Mouse (Mus musculus) neural tube, embryonic 14.5 days (tissue): ENCODE measurements around the gene Trim66. TPM values are rescaled to one million over a fixed set of nuclear protein-coding genes. Genes with fewer than 3 reads are reported as not detected.

Experiments used
- ATAC-seq: fragments of 200-750 bp; cut with Nextera tagmentation; 2 replicates; pipeline ENCODE4 v1.8.0; 2017; ENCODE audit warnings: low read depth, mild to moderate bottlenecking, moderate TSS enrichment, moderate library complexity
- H3K27ac ChIP-seq: fragments of 300-500 bp; sonication (generic); 2 replicates; pipeline ENCODE4 v1.5.1; 2014; ENCODE audit warnings: low read depth, mild to moderate bottlenecking, control low read depth, low read length, moderate library complexity, mixed read lengths
- H3K27me3 ChIP-seq: fragments of 300-500 bp; sonication (generic); 2 replicates; pipeline ENCODE4 v1.6.1; 2014; ENCODE audit warnings: low read length; ENCODE audit not compliant: control insufficient read depth, insufficient read depth
- H3K36me3 ChIP-seq: fragments of 300-500 bp; sonication (generic); 2 replicates; pipeline ENCODE4 v1.6.1; 2014; ENCODE audit warnings: low read length, mixed read lengths; ENCODE audit not compliant: control insufficient read depth, insufficient read depth
- H3K4me1 ChIP-seq: fragments of 300-500 bp; sonication (generic); 2 replicates; pipeline ENCODE4 v1.6.1; 2014; ENCODE audit warnings: low read length; ENCODE audit not compliant: control insufficient read depth, insufficient read depth
- H3K4me2 ChIP-seq: fragments of 300-500 bp; sonication (generic); 2 replicates; pipeline ENCODE4 v1.6.1; 2014; ENCODE audit warnings: mild to moderate bottlenecking, low read depth, low read length, control low read depth
- H3K4me3 ChIP-seq: fragments of 300-500 bp; sonication (generic); 2 replicates; pipeline ENCODE4 v1.5.1; 2014; ENCODE audit warnings: low read depth, low read length, control low read depth, mixed read lengths
- H3K9ac ChIP-seq: fragments of 300-500 bp; sonication (generic); replicated peaks from 2 replicates; pipeline ENCODE4 v1.6.1; 2014; ENCODE audit warnings: low read depth, mild to moderate bottlenecking, control low read depth, low read length, mixed read lengths
- H3K9me3 ChIP-seq: fragments of 300-500 bp; sonication (generic); 2 replicates; pipeline ENCODE4 v1.6.1; 2016; ENCODE audit warnings: low read length; ENCODE audit not compliant: control insufficient read depth
- WGBS: fragments of 180-500 bp; shearing (Covaris S2); extraction: QIAGEN DNeasy Blood & Tissue Kit; methylation state at CpG from one replicate; pipeline ENCODE4 v1.1.7; 2014; 5-methylcytosine and 5-hydroxymethylcytosine counted together
- polyA plus RNA-seq: library from polyadenylated mRNA; unstranded; fragments of >200 nt; fragmentation: Nextera tagmentation; extraction: Ambion mirVana; gene quantifications from 2 replicates; pipeline ENCODE4 v1.2.1, GENCODE M21; 2014

Gene Trim66
- 0.46 and 0.60 TPM in 2 replicates for polyA plus RNA-seq

- 82% methylated on average over 4 of the region's 4 CpGs for WGBS
- no peak for ATAC-seq
- H3K9ac ChIP-seq = 0 out of 2 replicates have a peak within 1 kb of the TSS, but pooled peaks have one; percentile 29
- H3K4me1 ChIP-seq = no peaks in the 10 kb centered on the region; the same call in 1 of the 2 replicates
- H3K4me2 ChIP-seq = peak within 1 kb of the TSS; percentile 6; the same call in 1 of the 2 replicates
- H3K36me3 ChIP-seq = no peaks in the 10 kb centered on the region
- no peak within 1 kb of the TSS for H3K27ac ChIP-seq
- no peaks in the 10 kb centered on the region for H3K27me3 ChIP-seq
- no peaks in the 10 kb centered on the region for H3K9me3 ChIP-seq
- H3K4me3 ChIP-seq = no peak within 1 kb of the TSS
Observed at GRCm38 (mm10) chr7:109508034-109508433, at the start of gene Trim66. Gene Trim66 (minus strand): TSS chr7:109508134.

- WGBS = 94% methylated on average over 5 of the region's 5 CpGs
Observed at GRCm38 (mm10) chr7:109546726-109547125, 38.8 kb upstream of the Trim66 start.

GRCm38 (mm10) chr7:109546186-109546585 is 38.3 kb upstream of the Trim66 start:
- no peak for ATAC-seq
- H3K9ac ChIP-seq = no peak overlapping the region
- no peak overlapping the region for H3K27ac ChIP-seq
- H3K36me3 ChIP-seq = no peaks in the 10 kb centered on the region
- H3K4me3 ChIP-seq = no peak overlapping the region
- WGBS = 94% methylated on average over 2 of the region's 2 CpGs
- H3K4me1 ChIP-seq = no peaks in the 10 kb centered on the region
- H3K27me3 ChIP-seq = no peaks in the 10 kb centered on the region
- no peak overlapping the region for H3K4me2 ChIP-seq
- no peaks in the 10 kb centered on the region for H3K9me3 ChIP-seq

More at GRCm38 (mm10) chr7:109546726-109547125, 38.8 kb upstream of the Trim66 start:
- Histone ChIP-seq H3K9me3 (no peaks in the 10 kb centered on the region), H3K27me3 (no peaks in the 10 kb centered on the region), H3K27ac (no peak overlapping the region), H3K4me3 (no peak overlapping the region), H3K9ac (no peak overlapping the region), H3K4me2 (no peak overlapping the region), H3K4me1 (no peaks in the 10 kb centered on the region), H3K36me3 (no peaks in the 10 kb centered on the region)
- no peak for ATAC-seq

GRCm38 (mm10) chr7:109545255-109545993 is 37.5 kb upstream of the Trim66 start:
- no peaks in the 10 kb centered on the region for H3K4me1 ChIP-seq
- no peak overlapping the region for H3K4me3 ChIP-seq
- H3K4me2 ChIP-seq = no peak overlapping the region
- H3K36me3 ChIP-seq = no peaks in the 10 kb centered on the region
- no peak for ATAC-seq
- H3K27me3 ChIP-seq = no peaks in the 10 kb centered on the region
- 75% methylated on average over 10 of the region's 10 CpGs for WGBS
- H3K9me3 ChIP-seq = no peaks in the 10 kb centered on the region
- no peak overlapping the region for H3K9ac ChIP-seq
- H3K27ac ChIP-seq = 0 out of 2 replicates have a peak overlapping the region, but pooled peaks have one; percentile 29

- WGBS = 75% methylated on average over 5 of the region's 5 CpGs
- H3K9ac ChIP-seq = no peak overlapping the region
- H3K27ac ChIP-seq = no peak overlapping the region
- H3K27me3 ChIP-seq = no peaks in the 10 kb centered on the region
- no peak overlapping the region for H3K4me3 ChIP-seq
- H3K36me3 ChIP-seq = no peaks in the 10 kb centered on the region
- no peak overlapping the region for H3K4me2 ChIP-seq
- H3K4me1 ChIP-seq = no peaks in the 10 kb centered on the region
- H3K9me3 ChIP-seq = no peaks in the 10 kb centered on the region
- no peak for ATAC-seq
Observed at GRCm38 (mm10) chr7:109544792-109545191, 36.9 kb upstream of the Trim66 start.

- Histone ChIP-seq H3K9ac (no peak overlapping the region), H3K27ac (no peak overlapping the region), H3K9me3 (no peaks in the 10 kb centered on the region), H3K4me1 (no peaks in the 10 kb centered on the region), H3K4me2 (no peak overlapping the region), H3K4me3 (no peak overlapping the region), H3K36me3 (no peaks in the 10 kb centered on the region), H3K27me3 (no peaks in the 10 kb centered on the region)
- ATAC-seq = no peak
- 91% methylated on average over 3 of the region's 3 CpGs for WGBS
Observed at GRCm38 (mm10) chr7:109542364-109542628, 34.4 kb upstream of the Trim66 start.

- ATAC-seq = no peak
- H3K9ac ChIP-seq = no peak overlapping the region
- no peak overlapping the region for H3K27ac ChIP-seq
- no peak overlapping the region for H3K4me2 ChIP-seq
- H3K27me3 ChIP-seq = no peaks in the 10 kb centered on the region
- no peaks in the 10 kb centered on the region for H3K9me3 ChIP-seq
- no peak overlapping the region for H3K4me3 ChIP-seq
- no peaks in the 10 kb centered on the region for H3K36me3 ChIP-seq
- 92% methylated on average over 10 of the region's 10 CpGs for WGBS
- H3K4me1 ChIP-seq = no peaks in the 10 kb centered on the region
Observed at GRCm38 (mm10) chr7:109541609-109542363, 33.9 kb upstream of the Trim66 start.

GRCm38 (mm10) chr7:109540902-109541301 is 33.0 kb upstream of the Trim66 start:
- Histone ChIP-seq H3K36me3 (no peaks in the 10 kb centered on the region), H3K27me3 (no peaks in the 10 kb centered on the region), H3K4me2 (no peak overlapping the region), H3K9me3 (no peaks in the 10 kb centered on the region), H3K4me1 (no peaks in the 10 kb centered on the region), H3K27ac (no peak overlapping the region), H3K9ac (no peak overlapping the region), H3K4me3 (no peak overlapping the region)
- ATAC-seq = no peak

GRCm38 (mm10) chr7:109536451-109536946 is 28.6 kb upstream of the Trim66 start:
- peak; percentile 95 for ATAC-seq
- no peaks in the 10 kb centered on the region for H3K36me3 ChIP-seq
- no peak overlapping the region for H3K4me2 ChIP-seq
- H3K4me1 ChIP-seq = no peaks in the 10 kb centered on the region
- no peak overlapping the region for H3K4me3 ChIP-seq
- H3K27me3 ChIP-seq = no peaks in the 10 kb centered on the region
- 43% methylated on average over 4 of the region's 4 CpGs for WGBS
- no peaks in the 10 kb centered on the region for H3K9me3 ChIP-seq
- H3K27ac ChIP-seq = peak overlapping the region; percentile 60; the same call in 1 of the 2 replicates
- H3K9ac ChIP-seq = no peak overlapping the region
